Mouse (Mus musculus): ENCODE measurements at regions not wholly inside any gene's neighbourhood (a gene's known extent, or its start where the extent isn't known, plus 50 kb on each side); places are given as distances from the start of the nearest gene placed in this dataset.

GRCm38 (mm10) chr10:24453507-24453906, 141.7 kb upstream of the Ccn2 start:
- TF ChIP-seq MAX (IDR thresholded peaks at IDR 0.05; ENCODE audit: low read depth) (no peak), POLR2A (IDR thresholded peaks at IDR 0.05; ENCODE audit: insufficient read length, low read depth) (no peak)
